Mouse (Mus musculus) cerebellum, postnatal 36 days (tissue): ENCODE results near the gene Atraid.
A peak's percentile ranks its signal among the peaks of the same experiment; 100 is the strongest.

Source experiments
- DNase-seq, 2 experiments: peaks; one replicate each; pipeline ENCODE4 v3.0.0; 2021 to 2022; ENCODE audit warnings: mixed read lengths in 2 of 2

Gene Atraid

GRCm38 (mm10) chr5:31054261-31055215 lies 6.4 kb downstream of the Atraid start, which contains the start of gene Cad:
Gene Cad (plus strand): TSS chr5:31054780.
- DNase-seq = peak; percentile 91 to 95

DNA sequence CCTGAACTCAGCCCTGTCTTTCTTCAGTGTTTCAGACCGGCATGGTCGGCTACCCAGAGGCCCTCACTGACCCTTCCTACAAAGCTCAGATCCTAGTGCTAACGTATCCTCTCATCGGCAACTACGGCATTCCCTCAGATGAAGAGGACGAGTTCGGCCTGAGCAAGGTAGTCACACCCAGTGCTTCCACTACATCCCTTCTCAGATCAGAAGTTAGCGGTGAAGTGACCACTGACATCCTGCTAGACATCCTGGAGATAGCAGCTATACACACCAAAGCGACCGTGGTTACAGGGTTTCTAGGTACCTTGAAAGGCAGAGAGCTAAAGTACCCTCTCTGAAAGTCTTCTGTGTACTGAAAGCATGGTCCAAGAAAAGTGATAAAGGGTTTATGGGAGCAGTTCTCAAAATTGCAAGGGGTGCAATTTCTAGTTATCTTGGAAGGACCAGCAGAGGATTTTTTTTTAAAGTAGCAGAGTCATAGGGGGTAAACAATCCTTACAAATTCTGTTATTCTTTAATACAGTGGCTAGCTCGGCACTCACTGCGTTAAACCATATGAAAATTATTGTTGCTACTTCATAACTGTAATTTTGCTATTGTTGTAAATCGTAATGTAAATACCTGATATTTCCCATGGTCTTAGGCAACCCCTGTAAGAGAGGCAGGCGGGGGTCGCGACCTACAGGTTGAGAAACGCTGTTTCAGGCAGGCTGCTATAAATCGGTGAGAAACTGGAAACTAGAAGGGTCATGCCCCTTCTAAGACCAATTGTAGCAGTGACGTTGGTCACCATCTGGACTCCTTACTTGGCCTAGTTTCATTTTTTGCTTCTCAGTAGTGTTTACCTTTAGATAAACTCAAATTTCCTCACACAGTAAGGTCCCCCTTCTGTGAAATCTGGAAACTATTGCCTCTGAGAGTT lies 7.4 kb downstream of the Atraid start:
- no peak for DNase-seq

GRCm38 (mm10) chr5:31069810-31070209 lies 21.7 kb downstream of the Atraid start:
- no peak for DNase-seq

DNA sequence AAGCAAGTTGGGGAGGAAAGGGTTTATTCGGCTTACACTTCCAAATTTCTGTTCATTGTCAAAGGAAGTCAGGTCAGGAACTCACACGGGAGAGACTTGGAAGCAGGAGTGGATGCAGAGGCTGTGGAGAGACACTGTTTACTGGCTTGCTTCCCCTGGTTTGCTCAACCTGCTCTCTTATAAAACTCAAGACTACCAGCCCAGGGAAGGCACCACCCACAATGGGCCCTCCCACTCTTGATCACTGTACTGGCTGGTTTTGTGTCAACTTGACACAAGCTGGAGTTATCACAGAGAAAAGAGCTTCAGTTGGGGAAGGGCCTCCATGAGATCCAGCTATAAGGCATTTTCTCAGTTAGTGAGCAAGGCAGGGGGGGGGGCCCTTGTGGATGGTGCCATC lies 22.9 kb downstream of the Atraid start:
- DNase-seq = no peak

DNA sequence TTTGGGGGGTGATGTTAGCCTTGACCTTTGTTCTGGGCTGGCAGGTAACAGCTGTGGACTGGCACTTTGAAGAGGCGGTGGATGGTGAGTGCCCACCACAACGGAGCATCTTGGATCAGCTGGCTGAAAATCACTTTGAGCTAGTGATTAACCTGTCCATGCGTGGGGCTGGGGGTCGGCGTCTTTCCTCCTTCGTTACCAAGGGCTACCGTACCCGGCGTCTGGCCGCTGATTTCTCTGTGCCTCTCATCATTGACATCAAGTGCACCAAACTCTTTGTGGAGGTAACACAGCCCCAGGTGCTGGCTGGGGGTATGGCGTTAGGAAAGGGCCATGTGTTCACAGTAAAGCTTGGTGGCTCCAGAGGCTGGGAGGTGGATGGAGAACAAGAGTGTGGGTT lies 23.7 kb downstream of the Atraid start:
- no peak for DNase-seq

DNA sequence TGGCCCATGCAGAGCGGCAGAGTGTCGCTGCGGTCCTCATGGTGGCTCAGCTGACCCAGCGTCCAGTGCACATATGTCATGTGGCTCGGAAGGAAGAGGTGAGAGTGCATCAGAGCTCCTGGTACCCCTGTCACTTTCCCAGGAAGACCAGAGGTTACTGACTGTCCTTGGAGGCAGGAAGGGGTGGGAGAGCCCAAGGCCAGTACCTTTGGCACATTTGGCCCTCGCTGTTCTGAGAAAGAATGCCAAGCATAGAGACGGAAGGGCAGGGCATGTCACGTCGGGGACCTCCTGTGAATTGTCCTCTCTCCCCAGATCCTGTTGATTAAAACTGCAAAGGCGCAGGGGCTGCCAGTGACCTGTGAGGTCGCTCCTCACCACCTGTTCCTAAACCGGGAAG lies 25.1 kb downstream of the Atraid start:
- no peak for DNase-seq

DNA sequence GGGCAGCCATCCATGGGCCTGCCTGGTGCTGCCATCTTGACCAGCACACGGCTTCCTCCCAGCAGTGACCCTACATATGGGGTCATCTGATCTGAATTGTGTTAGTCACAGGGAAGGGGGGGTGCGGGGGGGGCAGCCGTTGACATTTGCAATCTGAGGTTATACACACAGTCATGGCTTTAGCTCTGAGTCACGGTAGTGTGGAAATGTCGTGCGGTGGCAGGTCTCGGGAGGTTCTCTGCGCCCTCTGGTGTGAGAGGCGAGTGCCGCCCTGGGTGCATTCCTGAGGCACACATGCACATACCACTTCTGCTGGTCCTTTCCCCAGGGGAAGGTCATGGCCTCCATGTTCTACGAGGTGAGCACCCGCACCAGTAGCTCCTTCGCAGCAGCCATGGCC lies 28.2 kb downstream of the Atraid start:
- no peak for DNase-seq

DNA sequence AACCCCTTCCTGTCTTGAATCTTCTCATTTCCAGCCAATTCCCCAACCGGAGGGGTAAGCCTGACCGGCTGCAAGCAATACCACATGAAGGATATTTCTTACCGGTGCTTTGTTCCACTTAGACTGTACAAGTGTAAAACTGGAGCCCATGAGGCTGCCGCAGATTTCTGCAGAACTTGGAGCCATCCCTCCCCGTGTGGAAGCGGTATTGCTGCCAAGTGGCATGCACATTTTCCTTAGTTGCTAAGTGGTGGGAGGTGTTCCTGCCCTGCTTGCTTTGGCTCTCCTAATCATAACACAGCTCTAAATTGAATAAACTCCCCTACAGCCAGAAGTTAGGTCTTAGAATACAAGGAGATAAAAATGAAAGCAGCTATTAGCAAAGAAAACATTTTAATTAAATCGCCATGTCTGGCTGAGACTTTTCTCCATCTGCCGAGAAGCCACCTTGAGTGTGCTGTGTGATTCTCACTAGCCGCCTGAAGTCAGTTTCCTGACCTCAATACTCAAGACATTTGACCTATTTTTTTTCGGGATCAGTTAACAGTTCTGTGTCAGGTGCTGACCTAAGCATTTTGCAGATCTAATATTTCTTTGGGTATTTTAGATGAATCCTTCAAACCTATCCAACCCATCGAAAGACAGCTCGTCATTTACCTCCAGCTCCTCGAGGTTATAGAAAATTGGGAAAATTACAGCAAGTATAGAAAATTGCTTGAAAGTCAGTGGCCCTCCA lies 32.1 kb downstream of the Atraid start:
- peak in 1 of 2 experiments; percentile 9 for DNase-seq

DNA sequence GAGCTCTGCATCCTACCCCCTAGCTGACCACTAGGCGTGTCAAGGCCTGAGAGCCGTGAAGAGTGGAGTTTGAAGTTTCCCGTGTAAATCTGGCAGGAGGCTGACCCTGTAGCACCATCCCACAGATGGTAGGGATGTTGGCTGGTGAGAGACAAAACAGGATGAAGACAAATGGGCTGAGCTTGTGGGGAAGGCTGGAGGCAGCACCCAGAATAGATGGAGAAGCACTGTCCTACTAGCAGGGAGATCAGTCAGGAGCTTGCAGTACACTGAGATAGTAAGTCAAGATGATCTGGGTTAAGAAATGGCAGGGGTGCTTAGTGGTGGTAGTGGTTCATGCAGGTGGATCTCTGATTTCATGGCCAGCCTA lies 32.7 kb downstream of the Atraid start:
- DNase-seq = no peak

- DNase-seq = peak; percentile 28 to 33
Observed at GRCm38 (mm10) chr5:31081386-31081785, 33.3 kb downstream of the Atraid start.

- peak; percentile 21 to 42 for DNase-seq
Observed at GRCm38 (mm10) chr5:31082355-31082754, 34.2 kb downstream of the Atraid start.

GRCm38 (mm10) chr5:31082935-31083625 lies 35.0 kb downstream of the Atraid start:
- no peak for DNase-seq

GRCm38 (mm10) chr5:31083949-31084348 lies 35.8 kb downstream of the Atraid start:
- DNase-seq = no peak

GRCm38 (mm10) chr5:31086606-31087005 lies 38.5 kb downstream of the Atraid start:
- DNase-seq = no peak

GRCm38 (mm10) chr5:31087131-31087530 lies 39.0 kb downstream of the Atraid start:
- DNase-seq = no peak

- DNase-seq = no peak
Observed at GRCm38 (mm10) chr5:31092231-31092975, 44.3 kb downstream of the Atraid start.

GRCm38 (mm10) chr5:31093151-31094041 lies 45.3 kb downstream of the Atraid start:
- no peak for DNase-seq

DNA sequence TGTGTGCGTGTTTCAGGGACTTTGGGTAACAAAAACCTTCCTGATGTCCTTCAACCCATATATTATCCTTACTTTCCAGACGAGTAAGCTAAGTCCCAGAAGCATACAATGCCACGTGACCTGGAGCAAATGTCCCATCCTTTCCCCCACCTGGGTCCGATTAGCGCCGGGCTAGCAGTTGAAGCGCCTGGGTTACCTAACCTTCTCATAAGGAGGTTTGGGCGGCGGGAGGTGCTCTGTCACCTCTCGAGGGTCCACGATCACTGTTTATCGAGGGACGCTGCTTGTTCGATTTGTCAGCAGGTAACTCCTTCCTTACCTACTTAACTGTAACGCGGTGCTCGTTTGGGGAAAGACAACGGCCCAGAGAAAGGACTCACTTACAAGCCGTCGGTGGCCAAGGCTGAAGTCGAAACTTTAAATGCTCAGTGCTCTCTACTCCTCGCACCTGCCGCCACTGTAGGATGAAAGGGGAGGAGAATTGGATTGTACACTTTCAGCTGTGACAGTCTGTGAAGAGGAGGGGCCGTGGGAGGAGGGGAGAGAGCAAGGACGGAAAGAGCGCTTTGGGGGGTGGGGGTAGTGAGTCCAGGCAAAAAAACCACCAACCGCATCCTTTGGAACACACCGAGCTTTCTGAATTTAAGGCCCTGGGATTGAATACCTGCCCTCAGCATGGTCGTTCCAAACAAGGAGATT lies 46.1 kb downstream of the Atraid start:
- no peak for DNase-seq
